Mouse (Mus musculus): ENCODE measurements at regions not wholly inside any gene's neighbourhood (a gene's known extent, or its start where the extent isn't known, plus 50 kb on each side); places are given as distances from the start of the nearest gene placed in this dataset.

DNA sequence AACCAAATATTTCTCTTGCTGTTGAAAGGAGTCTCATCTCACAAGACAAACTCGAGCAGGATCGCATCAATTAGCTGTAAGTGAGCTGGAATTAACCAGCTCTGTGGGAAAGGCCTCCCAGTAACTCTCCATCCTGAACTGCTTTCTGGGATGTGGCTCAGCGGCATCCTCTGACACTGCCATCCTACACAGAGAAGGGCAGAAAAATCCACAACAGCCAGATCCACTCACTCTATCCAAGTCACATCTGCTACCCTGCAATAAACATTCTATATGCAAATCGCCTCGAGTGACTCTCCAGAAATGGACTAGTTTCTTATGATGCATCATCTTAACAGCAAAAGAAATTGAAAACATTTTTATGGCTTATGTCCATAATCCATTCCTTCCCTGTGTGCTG lies 83.6 kb downstream of the Chst2 start:
- no peak for TF ChIP-seq CTCF (IDR thresholded peaks at IDR 0.05; ENCODE audit: borderline replicate concordance, control insufficient read depth, extremely low read depth, insufficient read depth, low read length, poor library complexity)
- no peak for TF ChIP-seq POLR2A (IDR thresholded peaks at IDR 0.05; ENCODE audit: control insufficient read depth, extremely low read depth, insufficient read depth, low read length, poor library complexity)
- H3K27me3 ChIP-seq (ENCODE audit: control insufficient read depth, insufficient read depth, low read length), result no peaks in the 10 kb centered on the region
- no peaks in the 10 kb centered on the region for H3K36me3 ChIP-seq (ENCODE audit: control insufficient read depth, insufficient read depth, low read length)
- peaks cover 2% of the 10 kb centered on the region for H3K4me1 ChIP-seq (replicated peaks; ENCODE audit: control insufficient read depth, insufficient read depth, low read length)
- no peak overlapping the region for H3K27ac ChIP-seq (ENCODE audit: control insufficient read depth, insufficient read depth, low read length)
- 94% methylated on average over 5 of the region's 5 CpGs for WGBS
- DNase-seq, result no peak
- no peak overlapping the region for H3K4me3 ChIP-seq (ENCODE audit: control insufficient read depth, insufficient read depth, low read length)

DNA sequence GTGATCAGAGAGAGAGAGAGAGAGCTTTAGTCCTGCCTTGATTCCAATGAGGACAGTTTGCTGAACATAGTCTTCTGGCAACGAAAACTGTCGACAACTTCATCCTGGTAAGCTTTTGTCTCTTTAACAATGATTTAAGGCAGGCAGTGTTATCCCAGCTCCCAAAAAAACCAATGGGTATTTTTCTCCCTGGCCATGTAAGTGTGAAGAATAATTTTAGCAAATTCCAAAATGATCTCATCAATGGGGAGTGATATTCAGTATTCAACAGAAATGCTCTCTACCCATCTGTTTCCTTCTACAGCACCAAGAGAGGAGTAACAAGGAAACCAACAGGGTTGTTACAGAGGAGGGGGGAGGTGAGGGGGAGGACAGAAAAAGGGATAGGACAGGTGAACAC lies 84.5 kb downstream of the Chst2 start:
- no peak for TF ChIP-seq POLR2A (IDR thresholded peaks at IDR 0.05; ENCODE audit: control insufficient read depth, extremely low read depth, insufficient read depth, low read length, poor library complexity)
- no peak for TF ChIP-seq CTCF (IDR thresholded peaks at IDR 0.05; ENCODE audit: borderline replicate concordance, control insufficient read depth, extremely low read depth, insufficient read depth, low read length, poor library complexity)
- no peak overlapping the region for H3K27ac ChIP-seq (ENCODE audit: control insufficient read depth, insufficient read depth, low read length)
- WGBS, result 96% methylated on average over 2 of the region's 2 CpGs
- DNase-seq, result no peak
- no peaks in the 10 kb centered on the region for H3K27me3 ChIP-seq (ENCODE audit: control insufficient read depth, insufficient read depth, low read length)
- no peaks in the 10 kb centered on the region for H3K36me3 ChIP-seq (ENCODE audit: control insufficient read depth, insufficient read depth, low read length)
- H3K4me3 ChIP-seq (ENCODE audit: control insufficient read depth, insufficient read depth, low read length), result no peak overlapping the region
- no peaks in the 10 kb centered on the region for H3K4me1 ChIP-seq (replicated peaks; ENCODE audit: control insufficient read depth, insufficient read depth, low read length)

DNA sequence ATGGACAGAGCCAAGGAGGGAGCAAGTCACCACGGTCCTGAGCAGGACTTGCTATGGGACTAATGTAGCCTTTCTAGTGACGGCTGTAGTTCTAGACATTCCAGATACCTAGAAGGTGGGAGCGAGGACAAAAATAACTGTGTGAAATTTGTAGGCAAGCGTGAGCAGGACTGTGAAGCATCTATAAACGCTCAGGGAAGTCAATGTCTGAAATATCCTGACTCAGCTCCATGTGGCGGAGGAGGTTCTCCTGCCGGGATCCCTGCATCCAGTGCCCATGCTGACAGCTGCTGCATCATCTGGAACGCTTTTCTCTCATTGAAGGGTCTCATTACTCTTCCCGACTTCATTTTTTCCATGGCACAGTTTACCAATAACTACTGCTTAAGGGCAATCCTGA lies 87.6 kb downstream of the Chst2 start:
- no peak for TF ChIP-seq POLR2A (IDR thresholded peaks at IDR 0.05; ENCODE audit: control insufficient read depth, extremely low read depth, insufficient read depth, low read length, poor library complexity)
- no peak for TF ChIP-seq CTCF (IDR thresholded peaks at IDR 0.05; ENCODE audit: borderline replicate concordance, control insufficient read depth, extremely low read depth, insufficient read depth, low read length, poor library complexity)

DNA sequence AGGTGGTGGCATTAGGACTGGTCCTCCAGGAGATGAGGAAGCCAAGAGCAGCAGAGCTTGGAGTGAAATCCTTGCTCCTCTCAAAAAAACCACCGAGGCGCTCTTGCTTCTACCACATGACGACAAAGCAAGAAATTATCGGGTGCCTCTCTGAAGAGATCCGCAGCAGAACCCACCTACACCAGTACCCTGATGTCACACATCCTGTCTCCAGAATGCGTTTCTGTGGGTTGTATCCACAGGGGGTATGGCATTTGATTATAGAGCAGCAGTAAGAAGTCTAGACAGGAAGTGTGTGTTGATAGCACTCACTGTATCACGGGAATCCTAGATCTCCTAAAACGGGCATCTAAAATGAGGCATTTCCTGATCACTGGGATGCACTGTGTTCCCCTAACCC lies 89.8 kb downstream of the Chst2 start:
- TF ChIP-seq CTCF (IDR thresholded peaks at IDR 0.05; ENCODE audit: borderline replicate concordance, control insufficient read depth, extremely low read depth, insufficient read depth, low read length, poor library complexity) (no peak), POLR2A (IDR thresholded peaks at IDR 0.05; ENCODE audit: control insufficient read depth, extremely low read depth, insufficient read depth, low read length, poor library complexity) (no peak)
- H3K4me3 ChIP-seq (ENCODE audit: control insufficient read depth, insufficient read depth, low read length), result no peak overlapping the region
- no peaks in the 10 kb centered on the region for H3K27me3 ChIP-seq (ENCODE audit: control insufficient read depth, insufficient read depth, low read length)
- peak; percentile 25 for DNase-seq
- peaks cover 3% of the 10 kb centered on the region for H3K4me1 ChIP-seq (replicated peaks; ENCODE audit: control insufficient read depth, insufficient read depth, low read length)
- no peaks in the 10 kb centered on the region for H3K36me3 ChIP-seq (ENCODE audit: control insufficient read depth, insufficient read depth, low read length)
- H3K27ac ChIP-seq (ENCODE audit: control insufficient read depth, insufficient read depth, low read length), result no peak overlapping the region
- 26% methylated on average over 8 of the region's 8 CpGs for WGBS

More for the DNA sequence above, 87.6 kb downstream of the Chst2 start:
- H3K4me1 ChIP-seq (replicated peaks; ENCODE audit: control insufficient read depth, insufficient read depth, low read length), result peaks cover 2% of the 10 kb centered on the region
- H3K27me3 ChIP-seq (ENCODE audit: control insufficient read depth, insufficient read depth, low read length), result no peaks in the 10 kb centered on the region
- no peaks in the 10 kb centered on the region for H3K36me3 ChIP-seq (ENCODE audit: control insufficient read depth, insufficient read depth, low read length)
- H3K27ac ChIP-seq (ENCODE audit: control insufficient read depth, insufficient read depth, low read length), result no peak overlapping the region
- no peak for DNase-seq
- WGBS, result 97% methylated on average over 9 of the region's 9 CpGs
- H3K4me3 ChIP-seq (ENCODE audit: control insufficient read depth, insufficient read depth, low read length), result no peak overlapping the region

DNA sequence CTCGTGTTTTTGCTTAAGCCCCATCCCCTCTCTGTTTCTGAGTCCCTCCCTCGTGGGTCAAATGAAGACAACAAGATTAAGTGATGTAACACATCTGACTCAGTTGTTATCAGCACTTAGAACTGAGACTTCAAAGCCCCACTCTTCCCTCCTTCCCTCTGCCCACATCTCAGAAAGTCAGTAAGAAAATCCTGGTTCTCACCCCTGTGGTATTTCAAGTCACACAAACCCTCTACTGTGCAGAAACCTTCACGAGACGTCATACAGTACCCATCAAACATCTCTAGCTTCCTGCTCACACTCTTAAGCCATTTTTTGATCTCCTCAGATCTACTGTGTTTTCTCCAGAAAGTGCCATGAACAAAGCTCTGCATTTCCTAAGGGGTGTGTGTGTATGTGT lies 91.4 kb downstream of the Chst2 start:
- WGBS, result 29% methylated on average over 4 of the region's 4 CpGs
- H3K27me3 ChIP-seq (ENCODE audit: control insufficient read depth, insufficient read depth, low read length), result no peaks in the 10 kb centered on the region
- no peak overlapping the region for H3K27ac ChIP-seq (ENCODE audit: control insufficient read depth, insufficient read depth, low read length)
- no peaks in the 10 kb centered on the region for H3K36me3 ChIP-seq (ENCODE audit: control insufficient read depth, insufficient read depth, low read length)
- peak; percentile 16 for DNase-seq
- TF ChIP-seq POLR2A (IDR thresholded peaks at IDR 0.05; ENCODE audit: control insufficient read depth, extremely low read depth, insufficient read depth, low read length, poor library complexity), result no peak
- TF ChIP-seq CTCF (IDR thresholded peaks at IDR 0.05; ENCODE audit: borderline replicate concordance, control insufficient read depth, extremely low read depth, insufficient read depth, low read length, poor library complexity), result no peak
- H3K4me3 ChIP-seq (ENCODE audit: control insufficient read depth, insufficient read depth, low read length), result no peak overlapping the region
- peaks cover 8% of the 10 kb centered on the region for H3K4me1 ChIP-seq (replicated peaks; ENCODE audit: control insufficient read depth, insufficient read depth, low read length)

DNA sequence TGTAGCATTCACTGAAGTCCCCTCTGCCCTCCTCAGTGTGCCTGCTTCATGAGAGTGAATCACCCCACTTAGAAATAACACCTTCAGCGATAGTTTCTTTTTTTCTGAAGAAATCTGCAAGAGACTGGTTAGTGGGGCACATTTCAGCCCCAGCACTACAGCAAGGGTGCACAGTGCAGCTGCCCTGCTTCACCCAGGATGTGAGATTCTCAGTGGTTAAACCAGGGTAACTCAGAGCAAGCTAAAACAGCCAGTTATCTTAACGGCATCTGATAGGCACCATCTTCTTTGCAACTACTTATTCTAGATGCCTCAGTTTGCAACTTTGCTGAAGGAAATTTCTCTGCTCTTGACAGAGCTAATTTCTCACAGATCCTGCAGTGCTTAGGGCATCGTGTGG lies 94.9 kb downstream of the Chst2 start:
- Histone ChIP-seq H3K36me3 (ENCODE audit: control insufficient read depth, insufficient read depth, low read length) (no peaks in the 10 kb centered on the region), H3K27me3 (ENCODE audit: control insufficient read depth, insufficient read depth, low read length) (no peaks in the 10 kb centered on the region), H3K4me3 (ENCODE audit: control insufficient read depth, insufficient read depth, low read length) (no peak overlapping the region), H3K27ac (ENCODE audit: control insufficient read depth, insufficient read depth, low read length) (no peak overlapping the region), H3K4me1 (replicated peaks; ENCODE audit: control insufficient read depth, insufficient read depth, low read length) (peaks cover 8% of the 10 kb centered on the region)
- WGBS, result 78% methylated on average over 3 of the region's 3 CpGs
- TF ChIP-seq CTCF (IDR thresholded peaks at IDR 0.05; ENCODE audit: borderline replicate concordance, control insufficient read depth, extremely low read depth, insufficient read depth, low read length, poor library complexity) (no peak), POLR2A (IDR thresholded peaks at IDR 0.05; ENCODE audit: control insufficient read depth, extremely low read depth, insufficient read depth, low read length, poor library complexity) (no peak)
- peak; percentile 29 for DNase-seq

DNA sequence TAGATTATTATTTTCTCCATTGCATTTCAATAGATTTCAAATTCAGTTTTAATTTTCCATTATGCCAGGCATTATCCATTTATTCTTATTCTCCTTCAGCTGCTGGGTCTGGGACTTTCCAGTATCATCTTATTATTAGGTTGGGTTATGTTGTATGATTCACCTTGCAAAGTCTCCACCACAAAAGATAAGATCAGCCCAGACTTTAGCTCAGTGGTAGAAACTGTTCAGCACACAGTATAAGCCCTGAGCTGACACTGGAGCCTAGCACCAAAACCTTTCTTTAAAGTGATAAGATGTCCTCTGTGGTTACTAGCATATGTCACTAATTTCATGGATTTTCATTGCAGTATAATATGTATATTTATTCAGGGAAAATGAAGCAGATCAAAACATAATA lies 117.5 kb downstream of the Chst2 start:
- Histone ChIP-seq H3K27me3 (ENCODE audit: control insufficient read depth, insufficient read depth, low read length) (no peaks in the 10 kb centered on the region), H3K36me3 (ENCODE audit: control insufficient read depth, insufficient read depth, low read length) (no peaks in the 10 kb centered on the region), H3K27ac (ENCODE audit: control insufficient read depth, insufficient read depth, low read length) (no peak overlapping the region), H3K4me3 (ENCODE audit: control insufficient read depth, insufficient read depth, low read length) (no peak overlapping the region), H3K4me1 (replicated peaks; ENCODE audit: control insufficient read depth, insufficient read depth, low read length) (no peaks in the 10 kb centered on the region)
- TF ChIP-seq CTCF (IDR thresholded peaks at IDR 0.05; ENCODE audit: borderline replicate concordance, control insufficient read depth, extremely low read depth, insufficient read depth, low read length, poor library complexity) (no peak), POLR2A (IDR thresholded peaks at IDR 0.05; ENCODE audit: control insufficient read depth, extremely low read depth, insufficient read depth, low read length, poor library complexity) (no peak)
- no peak for DNase-seq

Measured in thymus, adult 2 months (tissue).